Mouse (Mus musculus) cerebellum, postnatal 36 days (tissue): ENCODE data around the gene Zfp106.

Source experiments
- DNase-seq, 2 experiments: peaks; one replicate each; pipeline ENCODE4 v3.0.0; 2021 to 2022; ENCODE audit warnings: mixed read lengths in 2 of 2

Gene Zfp106

GRCm38 (mm10) chr2:120469715-120470114 is 93.9 kb downstream of the Zfp106 start:
- DNase-seq: no peak

DNA sequence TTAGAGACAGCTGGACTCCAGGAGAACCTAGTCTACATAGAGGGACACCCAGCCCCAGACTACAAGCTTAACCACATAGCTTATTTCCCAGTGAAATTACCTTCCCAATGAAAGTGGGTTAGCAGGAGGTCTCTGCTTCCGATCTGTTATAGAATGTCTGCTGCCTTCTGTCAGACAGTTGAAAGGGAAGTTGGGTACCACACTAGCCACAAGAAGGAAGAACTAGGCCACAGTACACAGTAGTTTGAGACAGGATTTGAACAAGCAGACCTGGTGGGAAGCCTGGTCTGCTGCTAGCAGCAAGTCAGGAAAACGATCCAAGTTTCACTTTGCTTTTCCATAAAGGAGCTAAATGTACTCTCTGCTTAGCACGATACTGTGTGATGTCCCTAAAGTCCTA is 94.4 kb downstream of the Zfp106 start:
- no peak for DNase-seq

DNA sequence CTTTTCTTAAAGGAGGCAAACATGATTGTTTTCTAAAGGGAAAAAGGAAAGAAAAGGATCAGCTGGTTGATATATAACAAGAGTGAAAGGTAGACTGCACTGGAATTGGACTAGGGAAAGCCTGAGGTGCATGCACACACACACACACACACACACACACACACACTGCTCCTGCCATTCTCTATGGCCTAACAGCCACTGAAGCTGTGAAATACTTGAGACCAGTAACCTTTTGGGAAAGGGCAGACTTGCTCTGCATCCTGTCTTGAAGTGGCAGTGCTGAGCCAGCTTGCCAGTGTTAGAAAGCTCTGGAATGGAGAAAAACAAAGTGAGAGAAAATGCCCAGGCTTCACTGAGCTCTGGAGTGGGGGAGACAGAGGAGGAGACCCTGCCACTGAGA is 95.6 kb downstream of the Zfp106 start:
- DNase-seq: no peak

GRCm38 (mm10) chr2:120465397-120465785 is 98.3 kb downstream of the Zfp106 start:
- no peak for DNase-seq

DNA sequence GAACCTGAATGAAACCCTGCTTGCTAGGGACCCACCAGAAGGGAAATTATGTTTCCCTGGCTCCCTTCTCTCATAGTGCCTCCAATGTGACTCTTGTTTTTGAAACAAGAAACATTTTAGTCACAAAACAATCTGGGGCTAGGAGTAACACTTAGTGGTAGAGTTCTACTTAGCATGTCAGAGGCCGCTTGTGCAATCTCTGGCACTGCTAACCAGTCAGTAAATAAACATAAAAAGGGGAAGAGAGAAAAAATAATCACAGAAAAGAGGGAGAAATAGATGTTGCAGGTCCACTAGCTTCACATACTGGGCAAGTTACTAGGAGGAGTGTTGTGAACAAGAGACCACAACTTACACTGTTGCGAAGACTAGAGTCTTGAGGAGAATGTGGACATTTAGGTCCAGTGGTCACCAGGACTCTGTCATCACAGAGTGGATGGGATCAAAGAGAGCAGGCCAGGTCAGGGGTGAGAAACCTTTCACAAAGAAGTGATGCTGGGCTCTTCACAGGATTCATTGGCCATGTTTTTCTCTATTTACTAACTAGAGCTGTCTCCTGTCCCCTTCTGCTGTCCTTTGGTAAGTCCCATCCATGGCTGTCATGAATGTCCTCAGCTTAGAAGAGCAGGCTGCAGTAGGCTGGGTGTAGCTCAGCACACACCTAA is 98.8 kb downstream of the Zfp106 start:
- DNase-seq: no peak

- DNase-seq: no peak
Observed at GRCm38 (mm10) chr2:120464091-120464490, 99.6 kb downstream of the Zfp106 start.

- DNase-seq: no peak
Observed at GRCm38 (mm10) chr2:120463328-120463727, 100.3 kb downstream of the Zfp106 start.

- no peak for DNase-seq
Observed at GRCm38 (mm10) chr2:120460216-120460615, 103.4 kb downstream of the Zfp106 start.
